Mouse (Mus musculus) ES-E14 (cell line): ENCODE measurements around the gene Prickle1. TPM values are rescaled to one million over a fixed set of nuclear protein-coding genes. Genes with fewer than 3 reads are reported as not detected.

Experiments
- DNase-seq: peaks from one replicate; pipeline ENCODE4 v3.0.0-alpha.2; 2013; ENCODE audit warnings: low read depth, low spot score
- H3K27ac ChIP-seq: 2 replicates; pipeline ENCODE4 v1.5.1; 2012; ENCODE audit warnings: low read depth, mild to moderate bottlenecking, low read length, moderate library complexity, mixed read lengths; ENCODE audit not compliant: poor library complexity, insufficient read depth, severe bottlenecking
- H3K36me3 ChIP-seq: 2 replicates; pipeline ENCODE4 v1.6.1; 2012; ENCODE audit warnings: mild to moderate bottlenecking, low read length, moderate library complexity, mixed read lengths; ENCODE audit not compliant: control insufficient read depth, poor library complexity, insufficient read depth, severe bottlenecking
- H3K4me1 ChIP-seq, 2 experiments: fragments of 150-350 bp in 1 of 2; sonication (generic) in 1 of 2; 2 replicates each; pipeline ENCODE4 v1.6.1; 2012; ENCODE audit warnings: low read length in 2 of 2, mild to moderate bottlenecking in 1 of 2, mixed read lengths in 1 of 2; ENCODE audit not compliant: control insufficient read depth in 2 of 2, insufficient read depth in 2 of 2, poor library complexity in 1 of 2
- H3K4me3 ChIP-seq, 2 experiments: fragments of 150-350 bp in 1 of 2; sonication (generic) in 1 of 2; 2 replicates each; pipeline ENCODE4 v1.5.1; 2012; ENCODE audit warnings: low read length in 2 of 2, low read depth in 1 of 2, mild to moderate bottlenecking in 1 of 2, mixed read lengths in 1 of 2; ENCODE audit not compliant: insufficient read depth in 1 of 2, poor library complexity in 1 of 2, severe bottlenecking in 1 of 2
- H3K9ac ChIP-seq: 2 replicates; pipeline ENCODE4 v1.6.1; 2012; ENCODE audit warnings: low read depth, mild to moderate bottlenecking, low read length, mixed read lengths; ENCODE audit not compliant: poor library complexity, insufficient read depth, severe bottlenecking
- H3K9me3 ChIP-seq: fragments of 150-350 bp; sonication (generic); 2 replicates; pipeline ENCODE4 v1.6.1; 2012; ENCODE audit warnings: low read depth, mild to moderate bottlenecking, low read length; ENCODE audit not compliant: control insufficient read depth, insufficient read depth
- CHD2 ChIP-seq: IDR thresholded peaks from 2 replicates; pipeline ENCODE4 v1.6.1; 2014; ENCODE audit warnings: mild to moderate bottlenecking, low read depth, low read length, inconsistent platforms
- HCFC1 ChIP-seq: IDR thresholded peaks from 2 replicates; pipeline ENCODE4 v1.6.1; 2012; ENCODE audit warnings: low read length, inconsistent platforms, borderline replicate concordance; ENCODE audit not compliant: insufficient read depth
- MAFK ChIP-seq: IDR thresholded peaks from 2 replicates; pipeline ENCODE4 v1.6.1; 2014; ENCODE audit warnings: mild to moderate bottlenecking, low read depth, low read length, inconsistent platforms; ENCODE audit not compliant: insufficient read depth
- ZC3H11A ChIP-seq: IDR thresholded peaks from 2 replicates; pipeline ENCODE4 v1.6.1; 2012; ENCODE audit warnings: low read depth, mild to moderate bottlenecking, inconsistent platforms, low read length, borderline replicate concordance
- ZNF384 ChIP-seq: IDR thresholded peaks from 2 replicates; pipeline ENCODE4 v1.6.1; 2012; ENCODE audit warnings: low read depth, low read length, inconsistent platforms
- in situ Hi-C, 2 experiments: fragments of 600-800 bp; cut with MboI; formaldehyde crosslinking; loops; one replicate each; pipeline ENCODE4 v1.15.1; 2025; ENCODE audit warnings: low sequenced_read_pairs in 2 of 2, inconsistent platforms in 1 of 2; ENCODE audit not compliant: unreplicated experiment in 2 of 2
- total RNA-seq: library from RNA; depleted of rRNA; stranded (reverse); fragments of 300-350 nt; gene quantifications from 2 replicates; pipeline ENCODE4 v1.2.3, GENCODE M21; 2012

Gene Prickle1
- total RNA-seq, 1 experiment: 7.7 TPM

DNA sequence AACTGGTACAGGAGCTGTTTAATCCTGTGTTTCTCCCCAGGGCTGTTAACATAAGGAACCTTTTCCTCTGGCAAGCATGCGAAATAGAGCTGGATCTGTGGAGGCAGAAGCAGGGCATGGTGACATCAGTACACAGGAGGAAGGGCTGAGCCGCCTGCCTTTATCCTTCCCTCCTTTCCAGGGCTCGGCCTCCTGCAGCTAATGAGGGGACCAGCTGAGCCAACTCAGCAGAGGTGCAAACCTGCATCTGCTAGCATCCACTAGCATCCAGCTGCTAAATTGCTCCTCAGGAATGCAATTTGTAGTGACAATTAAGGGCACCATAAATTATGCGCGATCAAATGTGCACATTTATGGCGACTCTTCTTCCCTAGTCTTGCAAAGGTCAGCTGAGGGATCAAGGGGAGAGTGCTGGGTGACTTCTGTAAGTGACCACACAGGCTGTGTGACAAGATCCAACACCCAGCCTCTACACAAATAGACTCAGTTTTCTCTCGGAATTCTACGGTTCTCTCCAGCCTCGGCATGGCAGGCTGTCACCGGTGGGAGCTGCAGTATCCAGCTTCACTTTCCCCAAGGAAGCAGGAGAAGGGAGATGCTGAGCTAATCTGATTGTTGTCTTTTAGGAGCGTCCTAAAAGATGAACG lies 84.9 kb downstream of the Prickle1 start:
- TF ChIP-seq CHD2 (no peak), ZNF384 (no peak)
- Histone ChIP-seq H3K27ac (no peak overlapping the region), H3K4me1 (peaks cover 2 to 6% of the 10 kb centered on the region in 2 experiments; a peak in 2 of 4 replicates), H3K4me3 (no peak overlapping the region), H3K9ac (no peak overlapping the region), H3K9me3 (no peaks in the 10 kb centered on the region), H3K36me3 (no peaks in the 10 kb centered on the region)
- in situ Hi-C loops: no loop called here
- no peak for DNase-seq

- H3K9ac ChIP-seq: no peak overlapping the region
- in situ Hi-C loops: no loop called here
- peaks cover 2% of the 10 kb centered on the region; the same call in 1 of the 2 replicates for H3K36me3 ChIP-seq
These were observed 90.9 kb downstream of the Prickle1 start for GRCm38 (mm10) chr15:93504808-93505207.

GRCm38 (mm10) chr15:93503201-93503745 lies 92.4 kb downstream of the Prickle1 start:
- Histone ChIP-seq H3K9me3 (no peaks in the 10 kb centered on the region), H3K4me3 (peak overlapping the region; percentile 58 to 67), H3K27ac (no peak overlapping the region; the same call in 1 of the 2 replicates), H3K9ac (peak overlapping the region; percentile 73), H3K4me1 (peaks cover 0 to 6% of the 10 kb centered on the region in 2 experiments; a peak in 2 of 4 replicates), H3K36me3 (peaks cover 4% of the 10 kb centered on the region; the same call in 1 of the 2 replicates)
- TF ChIP-seq ZC3H11A: no peak
- no peak for TF ChIP-seq MAFK
- TF ChIP-seq HCFC1: no peak
- TF ChIP-seq ZNF384: no peak
- no peak for TF ChIP-seq CHD2
- in situ Hi-C loops: no loop called here
- DNase-seq: no peak

More at GRCm38 (mm10) chr15:93504808-93505207, 90.9 kb downstream of the Prickle1 start:
- TF ChIP-seq CHD2: no peak
- no peak overlapping the region for H3K27ac ChIP-seq
- H3K4me1 ChIP-seq: peaks cover 0 to 4% of the 10 kb centered on the region in 2 experiments; a peak in 2 of 4 replicates
- no peaks in the 10 kb centered on the region for H3K9me3 ChIP-seq
- H3K4me3 ChIP-seq: no peak overlapping the region
- no peak for DNase-seq

- no peak for DNase-seq
- Histone ChIP-seq H3K9ac (peak overlapping the region; percentile 73), H3K4me1 (peaks cover 0 to 6% of the 10 kb centered on the region in 2 experiments; a peak in 2 of 4 replicates), H3K4me3 (peak overlapping the region; percentile 58 to 67), H3K27ac (no peak overlapping the region), H3K36me3 (peaks cover 4% of the 10 kb centered on the region; the same call in 1 of the 2 replicates), H3K9me3 (no peaks in the 10 kb centered on the region)
- TF ChIP-seq CHD2: no peak
- TF ChIP-seq ZC3H11A: no peak
- no peak for TF ChIP-seq HCFC1
- no peak for TF ChIP-seq MAFK
- no peak for TF ChIP-seq ZNF384
- in situ Hi-C loops: no loop called here
These were observed 93.0 kb downstream of the Prickle1 start for GRCm38 (mm10) chr15:93502703-93503102.

- H3K9ac ChIP-seq: no peak overlapping the region
- H3K4me1 ChIP-seq: peaks cover 0 to 6% of the 10 kb centered on the region in 2 experiments; a peak in 2 of 4 replicates
- no peak for DNase-seq
- in situ Hi-C loops: no loop called here
- peaks cover 2% of the 10 kb centered on the region; the same call in 1 of the 2 replicates for H3K36me3 ChIP-seq
- H3K4me3 ChIP-seq: no peak overlapping the region
- H3K9me3 ChIP-seq: no peaks in the 10 kb centered on the region
- TF ChIP-seq HCFC1: no peak
- no peak for TF ChIP-seq MAFK
- no peak for TF ChIP-seq CHD2
- no peak for TF ChIP-seq ZNF384
- no peak for TF ChIP-seq ZC3H11A
- no peak overlapping the region for H3K27ac ChIP-seq
These were observed 95.8 kb downstream of the Prickle1 start for GRCm38 (mm10) chr15:93499866-93500265.
